Mouse (Mus musculus) hindlimb bud, embryonic 11.5 days (tissue): ENCODE data around the gene Ptgs2.

Source experiments
- DNase-seq: peaks from one replicate; pipeline ENCODE4 v3.0.0-alpha.2; 2012; ENCODE audit warnings: low read depth, low spot score; ENCODE audit errors: extremely low spot score

The Ptgs2 gene

DNA sequence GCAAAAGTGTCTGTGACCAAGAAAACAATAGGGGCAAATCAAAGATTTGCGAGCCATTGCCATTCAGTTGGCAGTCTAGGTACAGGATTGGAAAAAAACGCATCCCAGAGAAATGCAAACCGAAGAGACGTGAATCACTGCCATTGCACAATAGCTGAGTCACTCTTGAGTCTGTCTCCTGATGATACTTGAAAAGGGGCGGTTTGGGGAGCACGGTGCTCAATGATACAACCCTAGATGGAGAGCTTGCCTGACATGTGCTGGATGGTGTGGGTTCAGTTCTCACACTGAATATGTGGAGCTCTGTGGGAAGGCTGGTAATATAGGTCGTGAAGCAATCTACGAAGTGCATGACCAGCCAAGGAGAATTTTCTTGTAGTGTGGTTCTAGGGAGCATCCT, 45.2 kb downstream of the Ptgs2 start:
- DNase-seq: no peak

DNA sequence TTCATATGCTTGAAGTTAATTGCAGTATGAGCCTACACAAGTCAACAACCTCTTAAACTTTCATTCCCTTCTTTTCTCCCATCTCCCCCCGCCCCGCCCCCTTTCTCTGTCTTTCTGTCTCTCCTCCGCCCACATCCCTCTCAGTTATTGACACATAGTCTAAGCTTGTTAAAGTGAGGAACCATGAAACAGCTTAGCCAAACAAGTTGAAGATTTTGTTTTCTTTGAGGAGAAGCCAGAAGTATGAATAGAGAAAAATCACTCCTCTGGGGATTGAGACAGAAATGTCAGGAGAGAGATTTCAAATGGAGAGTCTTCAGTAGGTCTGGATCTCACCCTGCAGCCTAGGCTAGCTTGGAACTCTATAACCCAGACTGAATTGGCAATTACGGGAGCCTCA, 47.4 kb downstream of the Ptgs2 start:
- no peak for DNase-seq

DNA sequence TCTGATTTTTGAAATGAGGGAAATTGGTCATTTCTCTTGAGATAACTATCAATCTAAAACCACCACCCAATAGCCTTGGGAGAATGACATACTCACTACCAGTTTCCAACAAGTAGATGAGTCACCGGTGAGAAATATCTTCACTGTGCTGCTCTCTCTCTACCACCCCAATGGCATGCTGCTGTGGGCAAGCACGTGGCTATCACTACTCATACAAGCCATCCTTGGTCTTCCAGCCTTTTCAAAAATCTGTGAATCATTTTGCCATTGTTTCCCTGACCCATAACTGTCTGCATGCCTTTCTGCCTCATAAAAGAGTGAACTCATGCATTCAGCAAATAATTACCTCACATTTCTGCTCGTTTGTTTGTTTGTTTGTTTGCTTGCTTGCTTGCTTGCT, 51.6 kb downstream of the Ptgs2 start:
- DNase-seq: no peak
